Mouse (Mus musculus) heart, embryonic 16.5 days (tissue): ENCODE results near the gene Sez6l2. TPM values are rescaled to one million over a fixed set of nuclear protein-coding genes. Genes with fewer than 3 reads are reported as not detected.
A peak's percentile ranks its signal among the peaks of the same experiment; 100 is the strongest.

Source experiments
- ATAC-seq: fragments of 200-750 bp; cut with Nextera tagmentation; replicated peaks from 2 replicates; pipeline ENCODE4 v1.8.0; 2017; ENCODE audit warnings: moderate number of reproducible peaks; ENCODE audit not compliant: insufficient read depth, low FRiP score; ENCODE audit errors: extremely low read depth
- H3K27ac ChIP-seq: fragments of 300-500 bp; sonication (generic); 2 replicates; pipeline ENCODE4 v1.5.1; 2014; ENCODE audit warnings: mild to moderate bottlenecking, low read length, control low read depth, moderate library complexity
- H3K27me3 ChIP-seq: fragments of 300-500 bp; sonication (generic); 2 replicates; pipeline ENCODE4 v1.6.1; 2014; ENCODE audit warnings: low read length, mixed read lengths; ENCODE audit not compliant: control insufficient read depth, insufficient read depth
- H3K36me3 ChIP-seq: fragments of 300-500 bp; sonication (generic); 2 replicates; pipeline ENCODE4 v1.6.1; 2014; ENCODE audit not compliant: control insufficient read depth, insufficient read depth
- H3K4me1 ChIP-seq: fragments of 300-500 bp; sonication (generic); 2 replicates; pipeline ENCODE4 v1.6.1; 2014; ENCODE audit warnings: low read length, mixed read lengths; ENCODE audit not compliant: control insufficient read depth, insufficient read depth
- H3K4me2 ChIP-seq: fragments of 300-500 bp; sonication (generic); 2 replicates; pipeline ENCODE4 v1.6.1; 2014; ENCODE audit warnings: low read depth, mild to moderate bottlenecking, control low read depth, low read length
- H3K4me3 ChIP-seq: fragments of 300-500 bp; sonication (generic); 2 replicates; pipeline ENCODE4 v1.5.1; 2014; ENCODE audit warnings: mild to moderate bottlenecking, control low read depth, low read length
- H3K9ac ChIP-seq: fragments of 300-500 bp; sonication (generic); 2 replicates; pipeline ENCODE4 v1.6.1; 2014; ENCODE audit warnings: low read length, control low read depth
- H3K9me3 ChIP-seq: fragments of 300-500 bp; sonication (generic); replicated peaks from 2 replicates; pipeline ENCODE4 v1.6.1; 2016; ENCODE audit warnings: low read length; ENCODE audit not compliant: control insufficient read depth
- WGBS: fragments of 180-500 bp; shearing (Covaris S2); extraction: QIAGEN DNeasy Blood & Tissue Kit; methylation state at CpG from one replicate; pipeline ENCODE4 v1.1.7; 2014; 5-methylcytosine and 5-hydroxymethylcytosine counted together
- polyA plus RNA-seq: library from polyadenylated mRNA; unstranded; fragments of >200 nt; fragmentation: Nextera tagmentation; extraction: Ambion mirVana; gene quantifications from 2 replicates; pipeline ENCODE4 v1.2.1, GENCODE M21; 2015

The Sez6l2 gene
- polyA plus RNA-seq, 1 experiment from 2014 or later: 0.53 TPM

GRCm38 (mm10) chr7:126950647-126951615, 568 bp downstream of the Sez6l2 start:
- no peaks in the 10 kb centered on the region for H3K36me3 ChIP-seq
- no peak overlapping the region; the same call in 1 of the 2 replicates for H3K4me3 ChIP-seq
- WGBS: 6% methylated on average over 26 of the region's 26 CpGs
- H3K4me2 ChIP-seq: peak overlapping the region; percentile 78
- no peak for ATAC-seq
- H3K9ac ChIP-seq: no peak overlapping the region
- no peaks in the 10 kb centered on the region for H3K9me3 ChIP-seq
- peaks cover 29% of the 10 kb centered on the region for H3K27me3 ChIP-seq
- peaks cover 4% of the 10 kb centered on the region; the same call in 1 of the 2 replicates for H3K4me1 ChIP-seq
- H3K27ac ChIP-seq: no peak overlapping the region

GRCm38 (mm10) chr7:126951741-126952140, 1.4 kb downstream of the Sez6l2 start:
- H3K9ac ChIP-seq: no peak overlapping the region
- WGBS: 9% methylated on average over 4 of the region's 4 CpGs
- H3K36me3 ChIP-seq: no peaks in the 10 kb centered on the region
- no peaks in the 10 kb centered on the region for H3K9me3 ChIP-seq
- H3K4me3 ChIP-seq: no peak overlapping the region
- H3K4me1 ChIP-seq: peaks cover 4% of the 10 kb centered on the region; the same call in 1 of the 2 replicates
- H3K4me2 ChIP-seq: no peak overlapping the region
- peaks cover 29% of the 10 kb centered on the region for H3K27me3 ChIP-seq
- H3K27ac ChIP-seq: no peak overlapping the region
- no peak for ATAC-seq

- Histone ChIP-seq H3K27ac (no peak overlapping the region), H3K4me2 (no peak overlapping the region), H3K9ac (no peak overlapping the region), H3K27me3 (peaks cover 29% of the 10 kb centered on the region), H3K4me3 (no peak overlapping the region), H3K4me1 (peaks cover 4% of the 10 kb centered on the region; the same call in 1 of the 2 replicates), H3K36me3 (no peaks in the 10 kb centered on the region), H3K9me3 (no peaks in the 10 kb centered on the region)
- 0% methylated on average over 8 of the region's 8 CpGs for WGBS
- no peak for ATAC-seq
These were observed 2.3 kb downstream of the Sez6l2 start for GRCm38 (mm10) chr7:126952646-126953045.

GRCm38 (mm10) chr7:126955125-126955524, 4.8 kb downstream of the Sez6l2 start:
- Histone ChIP-seq H3K4me2 (no peak overlapping the region), H3K36me3 (no peaks in the 10 kb centered on the region), H3K27me3 (peaks cover 27% of the 10 kb centered on the region), H3K9me3 (no peaks in the 10 kb centered on the region), H3K9ac (no peak overlapping the region), H3K4me1 (no peaks in the 10 kb centered on the region), H3K27ac (no peak overlapping the region), H3K4me3 (no peak overlapping the region)
- 56% methylated on average over 3 of the region's 3 CpGs for WGBS
- no peak for ATAC-seq

- Histone ChIP-seq H3K27me3 (peaks cover 12% of the 10 kb centered on the region), H3K4me3 (no peak overlapping the region), H3K9ac (no peak overlapping the region), H3K9me3 (no peaks in the 10 kb centered on the region), H3K27ac (no peak overlapping the region), H3K4me2 (no peak overlapping the region), H3K36me3 (no peaks in the 10 kb centered on the region), H3K4me1 (no peaks in the 10 kb centered on the region)
- ATAC-seq: no peak
- WGBS: 49% methylated on average over 9 of the region's 9 CpGs
These were observed 9.4 kb downstream of the Sez6l2 start for GRCm38 (mm10) chr7:126959780-126960179.

- Histone ChIP-seq H3K4me2 (no peak overlapping the region), H3K27ac (no peak overlapping the region), H3K4me3 (no peak overlapping the region)
These were observed 10.7 kb downstream of the Sez6l2 start for GRCm38 (mm10) chr7:126961095-126961494.

GRCm38 (mm10) chr7:126961965-126962364, 11.6 kb downstream of the Sez6l2 start:
- Histone ChIP-seq H3K9me3 (no peaks in the 10 kb centered on the region), H3K4me3 (no peak overlapping the region), H3K27ac (no peak overlapping the region), H3K9ac (no peak overlapping the region), H3K4me2 (no peak overlapping the region), H3K36me3 (no peaks in the 10 kb centered on the region), H3K27me3 (peaks cover 12% of the 10 kb centered on the region), H3K4me1 (no peaks in the 10 kb centered on the region)
- 89% methylated on average over 4 of the region's 4 CpGs for WGBS
- ATAC-seq: no peak

More at GRCm38 (mm10) chr7:126961095-126961494, 10.7 kb downstream of the Sez6l2 start:
- peaks cover 12% of the 10 kb centered on the region for H3K27me3 ChIP-seq
- H3K9me3 ChIP-seq: no peaks in the 10 kb centered on the region
- ATAC-seq: no peak
- no peak overlapping the region for H3K9ac ChIP-seq
- H3K36me3 ChIP-seq: no peaks in the 10 kb centered on the region
- 78% methylated on average over 5 of the region's 5 CpGs for WGBS
- no peaks in the 10 kb centered on the region for H3K4me1 ChIP-seq

- no peak overlapping the region for H3K4me2 ChIP-seq
- peaks cover 12% of the 10 kb centered on the region for H3K27me3 ChIP-seq
- no peak overlapping the region for H3K4me3 ChIP-seq
- 32% methylated on average over 19 of the region's 19 CpGs for WGBS
- no peaks in the 10 kb centered on the region for H3K9me3 ChIP-seq
- H3K9ac ChIP-seq: no peak overlapping the region
- no peaks in the 10 kb centered on the region for H3K36me3 ChIP-seq
- no peak for ATAC-seq
- no peak overlapping the region for H3K27ac ChIP-seq
- no peaks in the 10 kb centered on the region for H3K4me1 ChIP-seq
These were observed 13.4 kb downstream of the Sez6l2 start for GRCm38 (mm10) chr7:126963548-126964286.

GRCm38 (mm10) chr7:126965568-126965967, 15.2 kb downstream of the Sez6l2 start:
- H3K9ac ChIP-seq: no peak overlapping the region
- no peak overlapping the region for H3K27ac ChIP-seq
- no peaks in the 10 kb centered on the region for H3K36me3 ChIP-seq
- H3K27me3 ChIP-seq: peaks cover 12% of the 10 kb centered on the region
- no peaks in the 10 kb centered on the region for H3K4me1 ChIP-seq
- H3K4me3 ChIP-seq: no peak overlapping the region
- H3K4me2 ChIP-seq: no peak overlapping the region
- no peak for ATAC-seq
- no peaks in the 10 kb centered on the region for H3K9me3 ChIP-seq
- WGBS: 40% methylated on average over 3 of the region's 3 CpGs
